Mouse (Mus musculus): Measurements from ENCODE around the gene Ifna15.

DNA sequence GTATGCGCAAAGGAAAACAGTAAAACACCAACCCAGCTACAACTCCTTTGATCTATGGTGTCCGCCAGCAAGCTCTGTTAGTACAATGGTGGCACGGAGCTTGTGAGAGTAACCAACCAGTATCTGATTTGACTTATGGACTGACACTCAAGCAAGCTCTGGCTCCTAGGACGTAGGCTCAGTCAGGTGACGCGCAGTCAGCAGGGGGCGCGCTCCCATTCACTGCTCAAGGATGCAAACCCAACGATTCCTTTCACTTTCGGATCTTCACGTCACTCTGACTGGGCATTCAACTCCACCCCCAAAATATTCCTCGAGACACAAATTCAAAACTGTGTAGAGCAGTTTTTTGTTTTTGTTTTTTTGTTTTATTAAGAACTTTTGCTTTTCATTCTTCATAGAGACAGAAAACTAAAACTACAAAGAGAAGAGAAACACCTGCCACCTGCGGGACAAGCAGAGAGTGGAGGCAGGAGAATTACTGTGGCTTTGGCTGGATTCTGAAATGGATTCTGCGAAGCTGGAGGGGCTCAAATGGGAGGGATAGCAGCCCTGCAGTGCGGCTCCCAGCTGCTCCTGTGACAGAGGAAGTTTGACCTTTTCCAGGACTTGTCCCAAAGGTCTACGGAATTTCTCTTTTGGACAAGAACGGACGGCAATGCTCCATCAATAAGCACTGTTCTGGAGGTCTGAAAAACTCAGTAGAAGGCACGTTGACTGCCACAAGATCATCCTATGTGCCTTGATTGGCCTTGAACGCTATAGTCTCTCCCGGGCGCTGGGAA, 7.7 kb downstream of the Ifna15 start:
- TF ChIP-seq CTCF (conservative IDR thresholded peaks at IDR 0.05 in 1 of 2, IDR thresholded peaks at IDR 0.05 in 1 of 2; ENCODE audit: low read depth in 2 of 2, low read length in 2 of 2) (peak; percentile 53 to 82), POLR2A (IDR thresholded peaks at IDR 0.05; ENCODE audit: low read depth, low read length) (no peak)

All from CH12.LX (cell line).